Comparison of ENCODE assay signal across 21 mouse cellular contexts in the genomic region with DNA sequence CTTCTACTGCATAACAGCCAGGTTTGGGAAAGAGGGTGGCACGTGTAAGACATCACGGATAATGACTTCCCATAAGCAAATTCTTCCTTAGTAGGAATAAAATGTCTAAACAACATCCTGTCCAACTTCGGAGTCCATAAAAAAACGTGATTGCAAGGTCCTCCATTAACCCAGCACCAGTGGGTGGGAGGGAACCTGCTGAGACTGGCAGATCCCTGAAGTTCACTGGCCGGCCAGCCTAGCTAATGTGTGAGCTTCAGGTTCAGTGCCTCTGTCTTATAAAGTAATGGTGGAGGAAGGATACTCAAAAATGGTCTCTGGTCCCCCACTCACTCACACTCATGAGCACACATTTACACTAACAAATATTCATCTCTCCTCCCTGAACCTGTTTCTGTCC. TPM values are rescaled to one million over a fixed set of nuclear protein-coding genes. Genes with fewer than 3 reads are reported as not detected.
"Had no signal": no experiment of that assay in that cellular context is flagged by ENCODE, and none has a peak within 500 bp of the region (broad histone marks: within the 10 kb centered on the region; RNA-seq: fewer than 3 reads in every experiment).

No protein-coding gene starts in this region.

- ATAC-seq: hindbrain, embryonic 16.5 days; inflammation-experienced regulatory T-cells, adult 6 months; midbrain, embryonic 15.5 days had no signal

- H3K9ac ChIP-seq: limb, embryonic 13.5 days; liver, embryonic 13.5 days; midbrain, embryonic 15.5 days; neural tube, embryonic 12.5 days had no signal

- H3K27ac ChIP-seq: limb, embryonic 13.5 days; liver, embryonic 13.5 days; midbrain, embryonic 15.5 days; neural tube, embryonic 12.5 days; stomach, postnatal 0 days had no signal

- H3K9me3 ChIP-seq: limb, embryonic 13.5 days; liver, embryonic 13.5 days; midbrain, embryonic 15.5 days; neural tube, embryonic 12.5 days had no signal

- H3K36me3 ChIP-seq: limb, embryonic 13.5 days; liver, embryonic 13.5 days; midbrain, embryonic 15.5 days; neural tube, embryonic 12.5 days had no signal

- H3K4me2 ChIP-seq: limb, embryonic 13.5 days; liver, embryonic 13.5 days; midbrain, embryonic 11.5 days; midbrain, embryonic 15.5 days; neural tube, embryonic 12.5 days had no signal

- DNase-seq: layer of hippocampus, adult 9-11 months; layer of hippocampus, postnatal 36 days; liver, embryonic 13.5 days; lung, adult 18-20 months; lung, postnatal 36 days; thymus, postnatal 4 days had no signal

- H3K4me3 ChIP-seq: limb, embryonic 13.5 days; liver, embryonic 13.5 days; midbrain, embryonic 15.5 days; neural tube, embryonic 12.5 days had no signal

- H3K4me1 ChIP-seq: liver, embryonic 13.5 days; midbrain, embryonic 15.5 days had no signal

- H3K27me3 ChIP-seq: limb, embryonic 13.5 days; liver, embryonic 13.5 days; midbrain, embryonic 15.5 days; neural tube, embryonic 12.5 days had no signal

RNA-seq across cellular contexts. Expression of gene C1qtnf3, which starts 3.0 kb away (rescaled TPM):
- total RNA-seq: layer of hippocampus, adult 18-20 months; layer of hippocampus, postnatal 36 days; left cerebral cortex, postnatal 36 days; megakaryocyte progenitor cell, adult 5-6 weeks; monocyte, adult 5-6 weeks; neutrophil, adult 5-6 weeks had no signal

RNA-seq across cellular contexts. Expression of gene Amacr, which starts 26.4 kb away (rescaled TPM):
- total RNA-seq: monocyte, adult 5-6 weeks had no signal

RNA-seq across cellular contexts. Expression of gene Slc45a2, which starts 45.4 kb away (rescaled TPM):
- total RNA-seq: layer of hippocampus, adult 18-20 months; layer of hippocampus, postnatal 36 days; left cerebral cortex, adult 8-10 months; left cerebral cortex, postnatal 36 days; megakaryocyte progenitor cell, adult 5-6 weeks; monocyte, adult 5-6 weeks; neutrophil, adult 5-6 weeks had no signal
- polyA plus RNA-seq: inflammation-experienced regulatory T-cells, adult 6 months; intestine, postnatal 0 days; liver, embryonic 13.5 days; lung, embryonic 16.5 days; stomach, postnatal 0 days had no signal
